Mouse (Mus musculus) heart, adult 2 months (tissue): Measurements from ENCODE around the gene Plce1. TPM values are rescaled to one million over a fixed set of nuclear protein-coding genes. Genes with fewer than 3 reads are reported as not detected.

Experiments used
- DNase-seq, 2 experiments: peaks; one replicate each; pipeline ENCODE4 v3.0.0; 2021
- H3K27ac ChIP-seq: fragments of 200-600 bp; 2 replicates; pipeline ENCODE4 v1.8.1; 2022
- H3K27me3 ChIP-seq: fragments of 200-500 bp; 2 replicates; pipeline ENCODE4 v1.6.1; 2012; ENCODE audit warnings: mild to moderate bottlenecking, low read length, inconsistent platforms, mixed read lengths; ENCODE audit not compliant: control insufficient read depth, insufficient read depth
- H3K36me3 ChIP-seq: fragments of 200-500 bp; 2 replicates; pipeline ENCODE4 v1.6.1; 2012; ENCODE audit warnings: low read length, inconsistent platforms; ENCODE audit not compliant: control insufficient read depth, insufficient read depth
- H3K4me1 ChIP-seq: fragments of 200-500 bp; 2 replicates; pipeline ENCODE4 v1.6.1; 2011; ENCODE audit warnings: low read length; ENCODE audit not compliant: control insufficient read depth, insufficient read depth
- H3K4me3 ChIP-seq: fragments of 200-600 bp; 2 replicates; pipeline ENCODE4 v1.8.1; 2022
- H3K79me2 ChIP-seq: fragments of 200-500 bp; replicated peaks from 2 replicates; pipeline ENCODE4 v1.6.1; 2012; ENCODE audit warnings: mild to moderate bottlenecking, inconsistent platforms, low read length, moderate library complexity, mixed read lengths; ENCODE audit not compliant: control insufficient read depth, insufficient read depth
- H3K9ac ChIP-seq: fragments of 200-500 bp; 2 replicates; pipeline ENCODE4 v1.6.1; 2012; ENCODE audit warnings: low read depth, mild to moderate bottlenecking, control low read depth, inconsistent platforms, low read length, mixed read lengths
- CTCF ChIP-seq: fragments of 200-600 bp; IDR thresholded peaks from 2 replicates; pipeline ENCODE4 v1.8.1; 2022; ENCODE audit warnings: antibody characterized with exemption, mild to moderate bottlenecking, moderate library complexity
- EP300 ChIP-seq: fragments of 200-500 bp; IDR thresholded peaks from 2 replicates; pipeline ENCODE4 v1.6.1; 2011; ENCODE audit warnings: low read depth, low read length, control low read depth; ENCODE audit not compliant: insufficient read depth
- POLR2A ChIP-seq: fragments of 200-500 bp; IDR thresholded peaks from 2 replicates; pipeline ENCODE4 v1.6.1; 2011; ENCODE audit warnings: mild to moderate bottlenecking, low read depth, low read length, control low read depth; ENCODE audit not compliant: insufficient read depth
- WGBS: fragments of 180-500 bp; shearing (Covaris S2); methylation state at CpG from one replicate; pipeline ENCODE4 v1.1.7; 2018; 5-methylcytosine and 5-hydroxymethylcytosine counted together
- intact Hi-C: fragments of 180-260 bp; cut with DNase I; formaldehyde crosslinking; loops from one replicate; pipeline ENCODE4 v1.15.1; 2025
- polyA plus RNA-seq: library from polyadenylated mRNA; depleted of rRNA; stranded (reverse); fragments of >200 nt; gene quantifications from 2 replicates; pipeline ENCODE4 v1.2.3, GENCODE M21; 2012
- total RNA-seq, 2 experiments: library from RNA; stranded (reverse); gene quantifications; 2 replicates each; pipeline ENCODE4 v1.2.3; 2021

The Plce1 gene
- total and polyA plus RNA-seq, 3 experiments = 5.9 to 20.6 (median 18.7) TPM

GRCm38 (mm10) chr19:38445758-38446157 is 35.2 kb upstream of the Plce1 start:
- H3K4me1 ChIP-seq = no peaks in the 10 kb centered on the region
- no peak overlapping the region for H3K27ac ChIP-seq
- 58% methylated on average over 5 of the region's 5 CpGs for WGBS

GRCm38 (mm10) chr19:38455228-38455627 is 25.7 kb upstream of the Plce1 start:
- Histone ChIP-seq H3K4me3 (no peak overlapping the region), H3K4me1 (no peaks in the 10 kb centered on the region), H3K9ac (no peak overlapping the region), H3K36me3 (no peaks in the 10 kb centered on the region), H3K27me3 (no peaks in the 10 kb centered on the region), H3K79me2 (no peaks in the 10 kb centered on the region), H3K27ac (no peak overlapping the region)
- WGBS = 82% methylated on average over 10 of the region's 10 CpGs
- no peak for DNase-seq
- intact Hi-C loops = no loop called here
- TF ChIP-seq POLR2A (no peak), CTCF (no peak), EP300 (no peak)

More at GRCm38 (mm10) chr19:38445758-38446157, 35.2 kb upstream of the Plce1 start:
- no peaks in the 10 kb centered on the region for H3K79me2 ChIP-seq
- no peak for DNase-seq
- no peaks in the 10 kb centered on the region for H3K36me3 ChIP-seq
- no peak overlapping the region for H3K4me3 ChIP-seq
- H3K27me3 ChIP-seq = no peaks in the 10 kb centered on the region
- no peak overlapping the region for H3K9ac ChIP-seq
- intact Hi-C loops = no loop called here
- no peak for TF ChIP-seq CTCF
- TF ChIP-seq POLR2A = no peak
- no peak for TF ChIP-seq EP300

GRCm38 (mm10) chr19:38458996-38459395 is 21.9 kb upstream of the Plce1 start:
- intact Hi-C loops = no loop called here
- no peaks in the 10 kb centered on the region for H3K27me3 ChIP-seq
- H3K36me3 ChIP-seq = no peaks in the 10 kb centered on the region
- no peak for TF ChIP-seq EP300
- no peak for TF ChIP-seq CTCF
- no peak for TF ChIP-seq POLR2A
- 94% methylated on average over 9 of the region's 9 CpGs for WGBS
- DNase-seq = no peak
- no peaks in the 10 kb centered on the region for H3K4me1 ChIP-seq
- H3K79me2 ChIP-seq = no peaks in the 10 kb centered on the region
- no peak overlapping the region for H3K4me3 ChIP-seq
- no peak overlapping the region for H3K9ac ChIP-seq
- no peak overlapping the region for H3K27ac ChIP-seq

- TF ChIP-seq CTCF (no peak), EP300 (no peak), POLR2A (no peak)
These were observed 20.2 kb upstream of the Plce1 start for GRCm38 (mm10) chr19:38460696-38461095.

GRCm38 (mm10) chr19:38470257-38470893 is 10.5 kb upstream of the Plce1 start:
- intact Hi-C loops = no loop called here
- no peak overlapping the region for H3K9ac ChIP-seq
- H3K27ac ChIP-seq = no peak overlapping the region
- no peaks in the 10 kb centered on the region for H3K4me1 ChIP-seq
- no peak overlapping the region for H3K4me3 ChIP-seq
- WGBS = 79% methylated on average over 10 of the region's 10 CpGs
- TF ChIP-seq CTCF = no peak
- no peak for TF ChIP-seq POLR2A
- H3K27me3 ChIP-seq = no peaks in the 10 kb centered on the region
- no peaks in the 10 kb centered on the region for H3K79me2 ChIP-seq
- H3K36me3 ChIP-seq = no peaks in the 10 kb centered on the region
- no peak for DNase-seq

More at GRCm38 (mm10) chr19:38460696-38461095, 20.2 kb upstream of the Plce1 start:
- no peaks in the 10 kb centered on the region for H3K4me1 ChIP-seq
- no peaks in the 10 kb centered on the region for H3K27me3 ChIP-seq
- no peak overlapping the region for H3K27ac ChIP-seq
- WGBS = 62% methylated on average over 4 of the region's 4 CpGs
- no peak for DNase-seq
- no peak overlapping the region for H3K9ac ChIP-seq
- intact Hi-C loops = no loop called here
- H3K36me3 ChIP-seq = no peaks in the 10 kb centered on the region
- H3K4me3 ChIP-seq = no peak overlapping the region
- H3K79me2 ChIP-seq = no peaks in the 10 kb centered on the region

GRCm38 (mm10) chr19:38475394-38475793 is 5.5 kb upstream of the Plce1 start:
- peaks cover 2% of the 10 kb centered on the region for H3K4me1 ChIP-seq
- H3K79me2 ChIP-seq = no peaks in the 10 kb centered on the region
- H3K36me3 ChIP-seq = no peaks in the 10 kb centered on the region
- no peak for DNase-seq
- no peaks in the 10 kb centered on the region for H3K27me3 ChIP-seq
- no peak overlapping the region for H3K4me3 ChIP-seq
- no peak overlapping the region for H3K9ac ChIP-seq
- H3K27ac ChIP-seq = no peak overlapping the region
- WGBS = 47% methylated on average over 7 of the region's 7 CpGs
- TF ChIP-seq POLR2A = no peak
- no peak for TF ChIP-seq EP300
- no peak for TF ChIP-seq CTCF
- intact Hi-C loops = loop anchor here (5.0 kb wide), 1 partner anchor 302 kb away; no protein-coding TSS in a partner anchor
